Mouse (Mus musculus) kidney, adult 2 months (tissue): ENCODE measurements at regions not wholly inside any gene's neighbourhood (a gene's known extent, or its start where the extent isn't known, plus 50 kb on each side); places are given as distances from the start of the nearest gene placed in this dataset.

Experiments
- DNase-seq: peaks from one replicate; pipeline ENCODE4 v3.0.0; 2021
- H3K27ac ChIP-seq: fragments of 200-500 bp; 2 replicates; pipeline ENCODE4 v1.5.1; 2012; ENCODE audit warnings: low read depth, low read length, control low read depth, inconsistent platforms; ENCODE audit not compliant: insufficient read depth
- H3K27me3 ChIP-seq: fragments of 200-500 bp; replicated peaks from 2 replicates; pipeline ENCODE4 v1.6.1; 2012; ENCODE audit warnings: mild to moderate bottlenecking, moderate library complexity, low read length, inconsistent platforms; ENCODE audit not compliant: control insufficient read depth, insufficient read depth
- H3K36me3 ChIP-seq: fragments of 200-500 bp; 2 replicates; pipeline ENCODE4 v1.6.1; 2012; ENCODE audit warnings: mild to moderate bottlenecking, moderate library complexity, low read length, inconsistent platforms; ENCODE audit not compliant: control insufficient read depth, insufficient read depth
- H3K4me1 ChIP-seq: fragments of 200-500 bp; 2 replicates; pipeline ENCODE4 v1.6.1; 2011; ENCODE audit warnings: low read length; ENCODE audit not compliant: control insufficient read depth, insufficient read depth
- H3K4me3 ChIP-seq: fragments of 200-500 bp; 2 replicates; pipeline ENCODE4 v1.5.1; 2011; ENCODE audit warnings: mild to moderate bottlenecking, low read depth, low read length, control low read depth; ENCODE audit not compliant: insufficient read depth
- CTCF ChIP-seq: fragments of 200-500 bp; conservative IDR thresholded peaks from 2 replicates; pipeline ENCODE4 v1.5.1; 2011; ENCODE audit warnings: low read depth, mild to moderate bottlenecking, control low read depth, low read length, moderate library complexity, mixed read lengths; ENCODE audit not compliant: insufficient read depth, insufficient read length
- POLR2A ChIP-seq: fragments of 200-500 bp; IDR thresholded peaks from one replicate; pipeline ENCODE4 v1.6.1; 2011; ENCODE audit warnings: low read depth, low read length, control low read depth
- WGBS: fragments of 180-500 bp; shearing (Covaris S2); methylation state at CpG from one replicate; pipeline ENCODE4 v1.1.7; 2018; 5-methylcytosine and 5-hydroxymethylcytosine counted together

- H3K27ac ChIP-seq: no peak overlapping the region
- no peaks in the 10 kb centered on the region for H3K36me3 ChIP-seq
- no peaks in the 10 kb centered on the region; the same call in 1 of the 2 replicates for H3K27me3 ChIP-seq
- H3K4me3 ChIP-seq: no peak overlapping the region
- TF ChIP-seq CTCF (no peak), POLR2A (no peak)
- peak; percentile 53 for DNase-seq
- no peaks in the 10 kb centered on the region for H3K4me1 ChIP-seq
Observed at GRCm38 (mm10) chr10:87750321-87750720, 107.7 kb upstream of the Igf1 start.

- Histone ChIP-seq H3K27me3 (no peaks in the 10 kb centered on the region; the same call in 1 of the 2 replicates), H3K4me3 (no peak overlapping the region), H3K4me1 (no peaks in the 10 kb centered on the region), H3K27ac (no peak overlapping the region), H3K36me3 (no peaks in the 10 kb centered on the region)
- no peak for DNase-seq
- WGBS: 51% methylated on average over 1 of the region's 1 CpGs
- TF ChIP-seq POLR2A (no peak), CTCF (no peak)
Observed at GRCm38 (mm10) chr10:87750972-87751371, 107.1 kb upstream of the Igf1 start.

GRCm38 (mm10) chr10:87752117-87752516 lies 105.9 kb upstream of the Igf1 start:
- H3K27ac ChIP-seq: no peak overlapping the region
- H3K27me3 ChIP-seq: no peaks in the 10 kb centered on the region; the same call in 1 of the 2 replicates
- no peaks in the 10 kb centered on the region for H3K4me1 ChIP-seq
- WGBS: 80% methylated on average over 2 of the region's 2 CpGs
- no peak for DNase-seq
- no peaks in the 10 kb centered on the region for H3K36me3 ChIP-seq
- TF ChIP-seq CTCF (no peak), POLR2A (no peak)
- no peak overlapping the region for H3K4me3 ChIP-seq

- 7% methylated on average over 1 of the region's 1 CpGs for WGBS
- no peak for DNase-seq
- Histone ChIP-seq H3K4me1 (no peaks in the 10 kb centered on the region), H3K27ac (no peak overlapping the region), H3K27me3 (no peaks in the 10 kb centered on the region), H3K4me3 (no peak overlapping the region), H3K36me3 (no peaks in the 10 kb centered on the region)
- TF ChIP-seq POLR2A (no peak), CTCF (no peak)
Observed at GRCm38 (mm10) chr10:87753483-87753882, 104.6 kb upstream of the Igf1 start.

- Histone ChIP-seq H3K4me1 (no peaks in the 10 kb centered on the region), H3K4me3 (no peak overlapping the region), H3K27me3 (no peaks in the 10 kb centered on the region), H3K27ac (no peak overlapping the region), H3K36me3 (no peaks in the 10 kb centered on the region)
- no peak for TF ChIP-seq CTCF
- no peak for TF ChIP-seq POLR2A
- WGBS: 60% methylated on average over 5 of the region's 5 CpGs
- no peak for DNase-seq
Observed at GRCm38 (mm10) chr10:87761528-87762030, 96.5 kb upstream of the Igf1 start.

GRCm38 (mm10) chr10:87787521-87787920 lies 70.5 kb upstream of the Igf1 start:
- no peaks in the 10 kb centered on the region for H3K27me3 ChIP-seq
- no peak overlapping the region for H3K27ac ChIP-seq
- no peak overlapping the region for H3K4me3 ChIP-seq
- DNase-seq: peak; percentile 32
- no peaks in the 10 kb centered on the region for H3K4me1 ChIP-seq
- TF ChIP-seq POLR2A: no peak
- no peak for TF ChIP-seq CTCF
- WGBS: 30% methylated on average over 4 of the region's 4 CpGs
- H3K36me3 ChIP-seq: no peaks in the 10 kb centered on the region

- Histone ChIP-seq H3K27me3 (no peaks in the 10 kb centered on the region), H3K4me3 (no peak overlapping the region), H3K27ac (no peak overlapping the region), H3K36me3 (no peaks in the 10 kb centered on the region), H3K4me1 (no peaks in the 10 kb centered on the region)
- no peak for TF ChIP-seq POLR2A
- no peak for TF ChIP-seq CTCF
- no peak for DNase-seq
Observed at GRCm38 (mm10) chr10:87792346-87792745, 65.7 kb upstream of the Igf1 start.
